Mouse (Mus musculus) midbrain, embryonic 14.5 days (tissue): Measurements from ENCODE around the gene Emc7. TPM values are rescaled to one million over a fixed set of nuclear protein-coding genes. Genes with fewer than 3 reads are reported as not detected.

Experiments used
- ATAC-seq: fragments of 200-750 bp; cut with Nextera tagmentation; 2 replicates; pipeline ENCODE4 v1.8.0; 2017; ENCODE audit warnings: moderate number of reproducible peaks, moderate library complexity; ENCODE audit not compliant: low FRiP score, low TSS enrichment
- DNase-seq: peaks from one replicate; pipeline ENCODE4 v3.0.0-alpha.2; 2015
- H3K27ac ChIP-seq: fragments of 300-500 bp; sonication (generic); replicated peaks from 2 replicates; pipeline ENCODE4 v1.5.1; 2014; ENCODE audit warnings: mild to moderate bottlenecking, low read depth, low read length, moderate library complexity
- H3K27me3 ChIP-seq: fragments of 300-500 bp; sonication (generic); 2 replicates; pipeline ENCODE4 v1.6.1; 2014; ENCODE audit warnings: low read length, control low read depth, mixed read lengths; ENCODE audit not compliant: control insufficient read depth, insufficient read depth
- H3K36me3 ChIP-seq: fragments of 300-500 bp; sonication (generic); 2 replicates; pipeline ENCODE4 v1.6.1; 2014; ENCODE audit warnings: low read length, control low read depth; ENCODE audit not compliant: control insufficient read depth, insufficient read depth
- H3K4me1 ChIP-seq: fragments of 300-500 bp; sonication (generic); 2 replicates; pipeline ENCODE4 v1.6.1; 2014; ENCODE audit warnings: mild to moderate bottlenecking, antibody characterized with exemption, low read length, control low read depth; ENCODE audit not compliant: control insufficient read depth, insufficient read depth
- H3K4me2 ChIP-seq: fragments of 300-500 bp; sonication (generic); 2 replicates; pipeline ENCODE4 v1.6.1; 2014; ENCODE audit warnings: mild to moderate bottlenecking, low read length, moderate library complexity
- H3K4me3 ChIP-seq: fragments of 300-500 bp; sonication (generic); replicated peaks from 2 replicates; pipeline ENCODE4 v1.5.1; 2014; ENCODE audit warnings: low read depth, low read length
- H3K9ac ChIP-seq: fragments of 300-500 bp; sonication (generic); replicated peaks from 2 replicates; pipeline ENCODE4 v1.6.1; 2014; ENCODE audit warnings: mild to moderate bottlenecking, low read length, moderate library complexity
- H3K9me3 ChIP-seq: fragments of 300-500 bp; sonication (generic); 2 replicates; pipeline ENCODE4 v1.6.1; 2016; ENCODE audit warnings: low read length, control low read depth, mixed read lengths; ENCODE audit not compliant: control insufficient read depth
- WGBS: fragments of 180-500 bp; shearing (Covaris S2); extraction: QIAGEN DNeasy Blood & Tissue Kit; methylation state at CpG from one replicate; pipeline ENCODE4 v1.1.7; 2014; 5-methylcytosine and 5-hydroxymethylcytosine counted together
- polyA plus RNA-seq: library from polyadenylated mRNA; unstranded; fragments of >200 nt; fragmentation: Nextera tagmentation; extraction: Ambion mirVana; gene quantifications from 2 replicates; pipeline ENCODE4 v1.2.1, GENCODE M21; 2014

Emc7 gene
- polyA plus RNA-seq, 1 experiment from 2014 or later, result 18.3 TPM

GRCm38 (mm10) chr2:112503978-112504377, 49.2 kb downstream of the Emc7 start:
- Histone ChIP-seq H3K4me3 (no peak overlapping the region), H3K4me1 (no peaks in the 10 kb centered on the region)
- 91% methylated on average over 6 of the region's 6 CpGs for WGBS

GRCm38 (mm10) chr2:112506841-112507435, 52.1 kb downstream of the Emc7 start:
- no peaks in the 10 kb centered on the region for H3K4me1 ChIP-seq
- 77% methylated on average over 5 of the region's 5 CpGs for WGBS
- H3K4me2 ChIP-seq, result no peak overlapping the region
- H3K36me3 ChIP-seq, result no peaks in the 10 kb centered on the region
- ATAC-seq (no peak), DNase-seq (no peak)
- H3K27me3 ChIP-seq, result no peaks in the 10 kb centered on the region
- no peak overlapping the region for H3K9ac ChIP-seq
- H3K4me3 ChIP-seq, result no peak overlapping the region
- H3K27ac ChIP-seq, result no peak overlapping the region
- no peaks in the 10 kb centered on the region for H3K9me3 ChIP-seq

More at GRCm38 (mm10) chr2:112503978-112504377, 49.2 kb downstream of the Emc7 start:
- ATAC-seq, result no peak
- Histone ChIP-seq H3K4me2 (no peak overlapping the region), H3K9ac (no peak overlapping the region), H3K36me3 (no peaks in the 10 kb centered on the region), H3K27ac (no peak overlapping the region), H3K27me3 (no peaks in the 10 kb centered on the region), H3K9me3 (no peaks in the 10 kb centered on the region)
- no peak for DNase-seq

- H3K27me3 ChIP-seq, result no peaks in the 10 kb centered on the region
- H3K4me1 ChIP-seq, result no peaks in the 10 kb centered on the region
- 96% methylated on average over 1 of the region's 1 CpGs for WGBS
- no peak for ATAC-seq
- DNase-seq, result no peak
- no peak overlapping the region for H3K27ac ChIP-seq
- no peak overlapping the region for H3K4me3 ChIP-seq
- no peaks in the 10 kb centered on the region for H3K9me3 ChIP-seq
- no peaks in the 10 kb centered on the region for H3K36me3 ChIP-seq
- H3K9ac ChIP-seq, result no peak overlapping the region
- no peak overlapping the region for H3K4me2 ChIP-seq
These were observed 52.6 kb downstream of the Emc7 start for GRCm38 (mm10) chr2:112507444-112507843.

- no peaks in the 10 kb centered on the region for H3K27me3 ChIP-seq
- ATAC-seq, result no peak
- no peak overlapping the region for H3K9ac ChIP-seq
- 94% methylated on average over 4 of the region's 4 CpGs for WGBS
- H3K4me1 ChIP-seq, result no peaks in the 10 kb centered on the region
- no peaks in the 10 kb centered on the region for H3K9me3 ChIP-seq
- no peak overlapping the region for H3K4me2 ChIP-seq
- no peak for DNase-seq
- no peak overlapping the region for H3K27ac ChIP-seq
- H3K4me3 ChIP-seq, result no peak overlapping the region
- no peaks in the 10 kb centered on the region for H3K36me3 ChIP-seq
These were observed 55.3 kb downstream of the Emc7 start for GRCm38 (mm10) chr2:112510140-112510539.

- Histone ChIP-seq H3K9me3 (no peaks in the 10 kb centered on the region), H3K27ac (no peak overlapping the region), H3K4me2 (no peak overlapping the region), H3K4me1 (no peaks in the 10 kb centered on the region), H3K9ac (no peak overlapping the region), H3K4me3 (no peak overlapping the region), H3K36me3 (no peaks in the 10 kb centered on the region), H3K27me3 (no peaks in the 10 kb centered on the region)
- 94% methylated on average over 1 of the region's 1 CpGs for WGBS
- ATAC-seq, result no peak
- DNase-seq, result no peak
These were observed 58.2 kb downstream of the Emc7 start for GRCm38 (mm10) chr2:112513036-112513435.

- Histone ChIP-seq H3K4me1 (no peaks in the 10 kb centered on the region), H3K4me3 (no peak overlapping the region), H3K9me3 (no peaks in the 10 kb centered on the region), H3K27me3 (no peaks in the 10 kb centered on the region), H3K4me2 (no peak overlapping the region), H3K9ac (no peak overlapping the region), H3K36me3 (no peaks in the 10 kb centered on the region), H3K27ac (no peak overlapping the region)
- 67% methylated on average over 3 of the region's 3 CpGs for WGBS
- ATAC-seq, result no peak
- no peak for DNase-seq
These were observed 61.9 kb downstream of the Emc7 start for GRCm38 (mm10) chr2:112516728-112517127.

GRCm38 (mm10) chr2:112517218-112517617, 62.4 kb downstream of the Emc7 start:
- Histone ChIP-seq H3K27me3 (no peaks in the 10 kb centered on the region), H3K4me2 (no peak overlapping the region), H3K4me1 (no peaks in the 10 kb centered on the region), H3K4me3 (no peak overlapping the region), H3K36me3 (no peaks in the 10 kb centered on the region), H3K9ac (no peak overlapping the region), H3K27ac (no peak overlapping the region), H3K9me3 (no peaks in the 10 kb centered on the region)
- ATAC-seq (no peak), DNase-seq (no peak)
- WGBS, result 84% methylated on average over 3 of the region's 3 CpGs

GRCm38 (mm10) chr2:112518541-112518940, 63.7 kb downstream of the Emc7 start:
- no peaks in the 10 kb centered on the region for H3K9me3 ChIP-seq
- no peak overlapping the region for H3K9ac ChIP-seq
- no peak overlapping the region for H3K4me2 ChIP-seq
- no peak for DNase-seq
- no peak for ATAC-seq
- no peak overlapping the region for H3K4me3 ChIP-seq
- H3K36me3 ChIP-seq, result no peaks in the 10 kb centered on the region
- H3K27me3 ChIP-seq, result no peaks in the 10 kb centered on the region
- no peaks in the 10 kb centered on the region for H3K4me1 ChIP-seq
- no peak overlapping the region for H3K27ac ChIP-seq

GRCm38 (mm10) chr2:112520526-112521482, 66.0 kb downstream of the Emc7 start:
- no peak overlapping the region for H3K9ac ChIP-seq
- no peak overlapping the region for H3K4me2 ChIP-seq
- H3K9me3 ChIP-seq, result no peaks in the 10 kb centered on the region
- 79% methylated on average over 4 of the region's 4 CpGs for WGBS
- no peaks in the 10 kb centered on the region for H3K4me1 ChIP-seq
- H3K27ac ChIP-seq, result no peak overlapping the region
- DNase-seq (no peak), ATAC-seq (no peak)
- no peaks in the 10 kb centered on the region for H3K27me3 ChIP-seq
- H3K36me3 ChIP-seq, result no peaks in the 10 kb centered on the region
- H3K4me3 ChIP-seq, result no peak overlapping the region
